In genomic region chr19:61225526-61226400, GRCm38 (mm10) we compare ENCODE assay signal across 8 mouse cellular contexts. TPM values are rescaled to one million over a fixed set of nuclear protein-coding genes. Genes with fewer than 3 reads are reported as not detected.
DNase-seq lines count a peak whose midpoint lies in the region; ATAC-seq and TF ChIP-seq lines count a peak whose summit lies in the region.

No protein-coding gene starts in this region.

- no peak for TF ChIP-seq POLR2A in ES-Bruce4 (IDR thresholded peaks at IDR 0.05; ENCODE audit: insufficient read depth, low read length)

- no peaks in the 10 kb centered on the region for H3K36me3 ChIP-seq in ES-Bruce4 (ENCODE audit: control insufficient read depth, insufficient read depth, low read length, poor library complexity, severe bottlenecking)
- no peaks in the 10 kb centered on the region for H3K36me3 ChIP-seq in forebrain, embryonic 12.5 days (replicated peaks)
- no peaks in the 10 kb centered on the region for H3K36me3 ChIP-seq in liver, embryonic 16.5 days (ENCODE audit: control insufficient read depth, insufficient read depth)

- peak; percentile 67 for ATAC-seq in forebrain, embryonic 12.5 days (ENCODE audit: low FRiP score)
- peak; percentile 45 for ATAC-seq in liver, embryonic 16.5 days (ENCODE audit: low read depth)
- peak; percentile 1 for ATAC-seq in neutrophil, adult 5-6 weeks (ENCODE audit: extremely low read depth, insufficient number of reproducible peaks, low FRiP score, poor library complexity, severe bottlenecking)

- H3K4me1 ChIP-seq in ES-Bruce4 (ENCODE audit: control insufficient read depth, insufficient read depth, low read length): no peaks in the 10 kb centered on the region
- H3K4me1 ChIP-seq in forebrain, embryonic 12.5 days: peaks cover 13% of the 10 kb centered on the region
- H3K4me1 ChIP-seq in liver, embryonic 16.5 days (ENCODE audit: control insufficient read depth, low read depth, low read length): peaks cover 19% of the 10 kb centered on the region

- peak overlapping the region; percentile 71 for H3K27ac ChIP-seq in ES-Bruce4 (ENCODE audit: insufficient read depth, low read length)
- peak overlapping the region; percentile 83 for H3K27ac ChIP-seq in forebrain, embryonic 12.5 days
- peak overlapping the region; percentile 77 for H3K27ac ChIP-seq in liver, embryonic 16.5 days (ENCODE audit: low read length)

- peak; percentile 77 for DNase-seq in cerebellum, adult 11 months
- DNase-seq in heart, postnatal 10 days: peak; percentile 57 to 79
- peak; percentile 91 for DNase-seq in layer of hippocampus, adult 11-12 months (ENCODE audit: low spot score)
- DNase-seq in testis, postnatal 10 days (ENCODE audit: low spot score): peak; percentile 99

- no peaks in the 10 kb centered on the region for H3K9me3 ChIP-seq in ES-Bruce4 (replicated peaks; ENCODE audit: control insufficient read depth, insufficient read depth, low read length, poor library complexity, severe bottlenecking)
- H3K9me3 ChIP-seq in forebrain, embryonic 12.5 days: peaks cover 4% of the 10 kb centered on the region; the same call in 1 of the 2 replicates
- H3K9me3 ChIP-seq in liver, embryonic 16.5 days (replicated peaks; ENCODE audit: control insufficient read depth, low read length): peaks cover 6% of the 10 kb centered on the region

- peak overlapping the region; percentile 64 for H3K4me2 ChIP-seq in forebrain, embryonic 12.5 days
- peak overlapping the region; percentile 76 for H3K4me2 ChIP-seq in liver, embryonic 16.5 days (ENCODE audit: low read depth, low read length)

- H3K4me3 ChIP-seq in ES-Bruce4 (ENCODE audit: low read depth, low read length): peak overlapping the region; percentile 76
- peak overlapping the region; percentile 62 for H3K4me3 ChIP-seq in forebrain, embryonic 12.5 days (replicated peaks)
- H3K4me3 ChIP-seq in liver, embryonic 16.5 days (ENCODE audit: low read depth, low read length): peak overlapping the region; percentile 63

- intact Hi-C loops in heart, postnatal 10 days (cut with DNase I): loop anchor here (2.0 to 10.0 kb wide), 2 partner anchors 27 to 341 kb away; partner anchors contain the start of gene Grk5

- no peak for TF ChIP-seq CTCF in ES-Bruce4 (IDR thresholded peaks at IDR 0.05; ENCODE audit: low read depth, low read length)

- TF ChIP-seq EP300 in ES-Bruce4 (IDR thresholded peaks at IDR 0.05; ENCODE audit: insufficient read depth, low read depth, low read length): peak; percentile 78; the same call in 1 of the 2 replicates

- H3K9ac ChIP-seq in ES-Bruce4 (ENCODE audit: low read depth, poor library complexity, severe bottlenecking): peak overlapping the region; percentile 48
- H3K9ac ChIP-seq in forebrain, embryonic 12.5 days: peak overlapping the region; percentile 54; the same call in 1 of the 2 replicates
- no peak overlapping the region for H3K9ac ChIP-seq in liver, embryonic 16.5 days (ENCODE audit: low read depth, low read length)

- WGBS in forebrain, embryonic 12.5 days: 7% methylated on average over 63 of the region's 70 CpGs
- 6% methylated on average over 69 of the region's 70 CpGs for WGBS in liver, embryonic 16.5 days (ENCODE audit: insufficient replicate concordance)

- H3K27me3 ChIP-seq in ES-Bruce4 (ENCODE audit: control insufficient read depth, insufficient read depth, low read length, poor library complexity, severe bottlenecking): no peaks in the 10 kb centered on the region
- peaks cover 16% of the 10 kb centered on the region; the same call in 1 of the 2 replicates for H3K27me3 ChIP-seq in forebrain, embryonic 12.5 days
- no peaks in the 10 kb centered on the region for H3K27me3 ChIP-seq in liver, embryonic 16.5 days (ENCODE audit: control insufficient read depth, insufficient read depth, low read depth, low read length)

RNA-seq across cellular contexts. Expression of gene Csf2ra, which starts 2.5 kb away (rescaled TPM):
- 16.6 and 18.3 TPM in 2 replicates for polyA plus RNA-seq in ES-Bruce4 (2011; ENCODE audit: insufficient read depth, insufficient read length, low read depth, missing spikeins)
- 22.2 and 24.8 TPM in 2 replicates for polyA plus RNA-seq in forebrain, embryonic 12.5 days (2016; fragmentation: Nextera tagmentation; extraction: Ambion mirVana)
- 1 to 10 TPM; 8.9 to 9.7 TPM for total RNA-seq in heart, postnatal 10 days (2021)
- 13.8 and 18.2 TPM in 2 replicates for polyA plus RNA-seq in liver, embryonic 16.5 days (2015; fragmentation: Nextera tagmentation; extraction: Ambion mirVana)
- 168 and 172 TPM in 2 replicates for total RNA-seq in neutrophil, adult 5-6 weeks (2017)

RNA-seq across cellular contexts. Expression of gene Gm6020, which starts 42.1 kb away (rescaled TPM):
- polyA plus RNA-seq in ES-Bruce4 (2011; ENCODE audit: insufficient read depth, insufficient read length, low read depth, missing spikeins): not detected in 2 replicates
- polyA plus RNA-seq in forebrain, embryonic 12.5 days (2016; fragmentation: Nextera tagmentation; extraction: Ambion mirVana): not detected in 2 replicates
- not detected for total RNA-seq in heart, postnatal 10 days (2021)
- polyA plus RNA-seq in liver, embryonic 16.5 days (2015; fragmentation: Nextera tagmentation; extraction: Ambion mirVana): not detected in 2 replicates
- not detected in 2 replicates for total RNA-seq in neutrophil, adult 5-6 weeks (2017)

RNA-seq across cellular contexts. Expression of gene Gm7102, which starts 49.7 kb away (rescaled TPM):
- polyA plus RNA-seq in ES-Bruce4 (2011; ENCODE audit: insufficient read depth, insufficient read length, low read depth, missing spikeins): not detected in 2 replicates
- 0.14 TPM in 1 of 2 replicates, not detected in the other for polyA plus RNA-seq in forebrain, embryonic 12.5 days (2016; fragmentation: Nextera tagmentation; extraction: Ambion mirVana)
- total RNA-seq in heart, postnatal 10 days (2021): under 1 TPM; 0.22 to 0.26 TPM
- 0.06 and 0.07 TPM in 2 replicates for polyA plus RNA-seq in liver, embryonic 16.5 days (2015; fragmentation: Nextera tagmentation; extraction: Ambion mirVana)
- total RNA-seq in neutrophil, adult 5-6 weeks (2017): not detected in 2 replicates

Comparison
In these comparisons a context has a peak if more than half of its experiments do, and no peak if none do; other contexts are left out.
1. Peak in every context shown above with its lines: DNase-seq, ATAC-seq, H3K4me3 ChIP-seq and H3K27ac ChIP-seq.
2. ATAC-seq: peak in every context shown above with its lines; median percentile 67 in forebrain, embryonic 12.5 days; 45 in liver, embryonic 16.5 days; 1 in neutrophil, adult 5-6 weeks.